Mouse (Mus musculus) erythroid progenitor cell, adult 5-6 weeks (primary cell): ENCODE measurements around the gene Gng2. TPM values are rescaled to one million over a fixed set of nuclear protein-coding genes. Genes with fewer than 3 reads are reported as not detected.
A peak's percentile ranks its signal among the peaks of the same experiment; 100 is the strongest.
"Not testable (repeated sequence)": the region's sequence is repeated elsewhere in the genome, so short reads cannot be mapped to it uniquely, and the experiment has no call there.

ENCODE experiments used
- ATAC-seq: replicated peaks from 2 replicates; pipeline ENCODE4 v1.8.0; 2016; ENCODE audit warnings: moderate number of reproducible peaks, mild to moderate bottlenecking, moderate TSS enrichment, inconsistent platforms; ENCODE audit not compliant: poor library complexity, low FRiP score, severe bottlenecking
- total RNA-seq, 2 experiments: library from RNA; stranded (forward) in 1 of 2; stranded (reverse) in 1 of 2; fragments of 150-400 nt in 1 of 2; fragments of 186-747, 209-891 nt in 1 of 2; gene quantifications; 2 replicates each; pipeline versions ENCODE4 v1.2.3 to v1.2.4; 2015 to 2017; ENCODE audit warnings: low replicate concordance in 2 of 2

The Gng2 gene
- total RNA-seq, 2 experiments from 2014 or later: 6.6 to 21.4 TPM

DNA sequence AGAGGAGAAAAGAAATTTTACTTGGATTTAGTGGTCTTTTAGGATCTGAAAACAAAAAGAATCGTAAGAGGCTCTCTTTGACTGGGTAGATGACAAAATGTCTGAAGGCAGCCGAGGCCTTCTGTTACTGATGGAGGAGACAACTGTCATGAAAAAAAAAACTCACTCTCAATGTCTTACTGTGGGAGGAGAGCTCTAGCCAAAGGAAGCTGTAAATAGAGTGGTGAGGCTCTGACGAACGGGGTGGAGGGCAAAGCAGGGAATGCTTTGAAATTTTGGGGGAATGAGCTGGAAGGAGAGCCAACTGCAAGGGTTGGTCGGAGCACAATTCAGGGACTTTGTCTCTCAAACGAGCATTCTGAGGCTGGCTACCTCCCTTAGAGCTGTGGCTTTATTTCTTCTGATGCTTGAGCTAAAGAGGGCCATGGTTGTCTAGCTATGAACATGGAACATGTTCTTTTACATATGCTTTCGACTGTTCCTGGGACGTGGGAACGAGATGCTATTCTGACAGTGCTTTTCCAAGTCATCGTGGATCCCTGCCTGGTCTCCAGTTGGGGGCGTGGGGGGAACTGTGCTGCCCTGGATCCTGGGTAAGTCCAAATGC, 103.1 kb downstream of the Gng2 start:
- no peak for ATAC-seq

DNA sequence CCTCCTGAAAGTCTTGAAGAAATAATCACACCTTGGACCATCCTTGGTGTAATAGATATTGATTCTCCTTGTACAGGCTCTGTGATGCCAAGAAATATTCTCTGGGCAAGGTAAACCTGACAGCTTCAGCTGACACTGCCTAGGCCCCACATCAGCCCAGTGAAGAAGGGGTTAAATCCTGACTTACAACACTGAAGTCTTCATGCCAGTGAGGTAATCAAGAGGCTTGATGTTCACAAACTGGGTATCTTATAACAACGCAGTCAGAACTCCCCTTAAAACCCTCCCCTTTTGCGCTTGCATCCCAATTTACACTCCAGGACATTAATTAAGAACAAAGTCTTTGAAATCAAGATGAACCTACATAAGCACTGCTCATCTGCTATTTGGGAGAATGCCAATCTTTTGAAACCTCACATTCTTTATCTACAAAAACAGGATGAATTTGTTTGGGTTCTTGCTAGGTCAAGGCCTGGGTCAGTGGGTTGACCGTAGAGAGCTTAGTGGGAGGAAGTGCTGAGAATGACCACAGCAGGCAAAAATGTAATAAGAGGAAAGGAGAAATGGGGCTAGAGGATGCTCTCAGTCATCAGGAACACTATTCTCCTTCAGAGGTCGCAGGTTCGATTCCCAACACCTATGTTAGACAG, 110.0 kb downstream of the Gng2 start:
- ATAC-seq: no peak

DNA sequence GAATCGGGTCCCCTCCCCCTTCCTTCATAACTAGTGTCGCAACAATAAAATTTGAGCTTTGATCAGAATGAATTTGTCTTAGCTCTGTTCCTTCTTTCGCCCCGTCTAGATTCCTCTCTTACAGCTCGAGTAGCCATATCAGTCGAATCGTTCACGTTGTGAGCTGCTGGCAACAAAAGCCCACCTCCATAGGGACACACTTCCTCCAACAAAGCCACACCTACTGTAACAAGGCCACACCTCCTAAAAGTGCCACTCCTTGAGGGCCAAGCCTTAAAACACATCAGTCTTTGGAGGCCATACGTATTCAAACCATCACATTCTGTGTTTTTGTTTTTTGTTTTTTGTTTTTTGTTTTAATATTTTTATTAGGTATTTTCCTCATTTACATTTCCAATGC, 112.3 kb downstream of the Gng2 start:
- ATAC-seq: not testable (repeated sequence)

DNA sequence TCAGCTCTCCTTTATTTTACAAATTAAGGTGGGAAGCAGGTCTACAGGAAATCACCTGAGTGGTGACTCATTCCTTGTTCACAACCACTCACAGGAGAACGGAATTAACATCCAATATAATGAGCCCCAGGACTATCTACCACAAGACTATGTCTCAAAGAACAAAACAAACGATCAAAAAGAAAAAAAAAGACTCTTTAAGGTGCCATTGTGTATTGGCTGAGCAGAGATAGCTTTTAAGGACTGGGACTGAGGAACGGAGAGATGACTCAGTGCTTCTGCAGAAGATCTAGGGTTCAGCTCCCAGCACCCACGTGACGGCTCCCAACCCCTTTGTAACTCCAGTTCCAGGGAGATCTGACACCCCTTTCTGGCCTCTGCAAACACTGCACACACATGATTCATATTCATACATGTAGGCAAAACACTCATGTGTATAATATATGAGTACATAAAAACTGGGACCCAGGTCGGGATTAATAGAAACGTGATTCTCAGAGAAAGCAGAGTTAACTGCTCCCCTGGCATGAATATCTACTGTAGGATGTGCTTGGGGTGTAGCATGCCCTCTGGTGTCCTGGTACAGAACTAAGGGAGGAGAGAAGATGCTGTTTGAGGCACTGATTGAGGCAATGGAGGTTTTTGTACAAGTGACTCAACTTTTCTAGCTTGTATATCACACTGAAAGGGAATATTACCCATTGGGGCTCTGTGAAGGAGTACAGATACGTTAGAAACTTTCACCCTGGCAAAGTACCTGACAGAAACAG, 115.9 kb downstream of the Gng2 start:
- ATAC-seq: no peak

DNA sequence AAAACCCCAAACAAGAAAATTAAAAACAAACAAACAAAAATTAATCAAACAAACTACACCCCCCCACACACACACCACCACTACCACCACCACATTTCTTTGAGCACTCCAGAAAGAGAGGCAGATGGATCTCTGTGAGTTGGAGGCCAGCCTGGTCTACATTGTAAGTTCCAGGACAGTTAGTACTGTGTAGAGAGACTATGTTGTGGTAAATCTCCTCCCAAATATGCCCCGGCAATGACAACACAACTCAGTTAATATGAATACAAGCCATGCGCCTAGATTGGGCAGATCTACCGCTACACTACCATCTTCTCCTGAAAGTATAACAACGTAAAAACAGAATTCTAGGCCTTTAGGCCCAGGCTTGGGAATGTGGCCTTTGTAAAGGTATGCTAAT, 117.1 kb downstream of the Gng2 start:
- no peak for ATAC-seq

DNA sequence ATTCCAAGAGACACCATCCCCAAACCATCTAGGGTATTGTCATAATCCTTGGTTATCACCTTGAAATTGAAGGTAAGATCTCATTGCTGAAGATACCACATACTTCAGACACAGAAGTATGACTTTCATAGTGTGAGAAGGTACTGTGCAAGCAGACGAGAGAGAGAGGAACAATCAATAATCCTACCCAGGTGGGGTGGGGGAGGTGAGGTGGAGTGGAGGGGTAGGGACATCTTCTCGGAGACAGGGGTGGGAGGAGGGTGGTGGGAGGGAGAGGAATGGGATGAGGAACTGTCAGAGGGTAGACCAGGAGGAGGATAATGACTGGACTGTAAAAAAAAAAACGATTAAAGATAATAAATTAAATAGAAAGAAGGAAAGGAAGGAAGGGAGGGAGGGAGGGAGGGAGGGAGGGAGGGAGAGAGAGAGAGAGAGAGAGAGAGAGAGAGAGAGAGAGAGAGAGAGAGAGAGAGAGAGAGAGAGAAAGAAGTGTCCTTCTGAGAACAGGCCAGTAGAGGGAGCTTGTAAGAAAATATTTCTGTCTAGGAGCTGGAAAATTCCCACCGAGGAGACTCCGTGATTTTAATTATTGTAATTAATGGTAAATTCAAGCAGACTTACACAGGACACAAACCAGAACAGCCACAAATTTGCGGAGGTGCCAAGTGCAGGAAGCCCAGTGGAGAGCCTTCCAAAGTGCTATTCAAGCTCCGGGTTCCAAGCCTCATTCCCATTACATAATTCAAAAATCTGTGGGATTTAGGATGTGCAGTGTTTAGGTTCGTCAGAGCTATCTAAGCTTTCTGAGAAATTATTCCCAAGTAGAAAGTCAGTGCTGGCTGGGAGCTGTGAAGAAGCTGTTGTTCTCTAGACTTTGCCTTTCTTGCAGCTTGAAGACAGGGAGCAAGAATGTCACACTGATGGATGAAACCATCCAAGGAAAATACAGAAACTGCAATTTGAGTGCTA, 118.3 kb downstream of the Gng2 start:
- no peak for ATAC-seq

DNA sequence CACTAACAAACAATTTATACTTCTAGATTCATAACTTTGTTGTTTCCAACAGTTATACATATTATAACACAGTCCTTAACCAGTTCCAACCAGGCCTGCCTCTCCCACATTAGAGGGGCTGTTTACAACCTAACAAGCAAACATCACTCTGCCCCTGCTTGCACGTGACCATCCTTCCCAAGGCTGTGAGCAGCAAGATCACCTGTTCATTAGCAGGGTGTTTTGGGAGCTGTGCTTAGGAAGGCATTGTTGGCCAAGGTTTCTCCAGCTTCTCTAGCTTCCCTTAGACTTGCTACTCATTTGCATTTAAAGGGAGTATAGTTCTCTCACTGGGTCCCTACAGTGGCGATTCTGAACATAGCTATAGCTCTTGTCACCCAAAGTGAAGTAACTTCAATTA, 119.1 kb downstream of the Gng2 start:
- no peak for ATAC-seq

DNA sequence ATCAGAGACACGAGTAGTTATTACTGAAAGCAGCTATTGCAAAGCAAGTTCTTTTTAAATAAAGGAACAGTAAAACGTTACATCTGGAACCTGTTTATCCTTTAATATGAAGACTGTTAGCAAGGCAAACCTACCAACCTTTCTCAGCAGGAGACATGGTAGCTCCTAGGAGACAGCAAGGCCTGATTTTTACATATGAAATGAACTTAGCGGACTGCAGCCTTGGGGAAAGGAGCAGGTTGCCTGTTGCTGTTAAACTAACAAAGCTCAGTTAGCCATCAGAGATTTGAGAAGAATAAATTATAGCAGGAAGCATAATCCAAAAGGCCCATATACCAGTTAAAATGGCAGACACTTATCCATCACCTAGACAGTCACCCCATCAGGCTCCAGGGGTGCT, 124.0 kb downstream of the Gng2 start:
- no peak for ATAC-seq

DNA sequence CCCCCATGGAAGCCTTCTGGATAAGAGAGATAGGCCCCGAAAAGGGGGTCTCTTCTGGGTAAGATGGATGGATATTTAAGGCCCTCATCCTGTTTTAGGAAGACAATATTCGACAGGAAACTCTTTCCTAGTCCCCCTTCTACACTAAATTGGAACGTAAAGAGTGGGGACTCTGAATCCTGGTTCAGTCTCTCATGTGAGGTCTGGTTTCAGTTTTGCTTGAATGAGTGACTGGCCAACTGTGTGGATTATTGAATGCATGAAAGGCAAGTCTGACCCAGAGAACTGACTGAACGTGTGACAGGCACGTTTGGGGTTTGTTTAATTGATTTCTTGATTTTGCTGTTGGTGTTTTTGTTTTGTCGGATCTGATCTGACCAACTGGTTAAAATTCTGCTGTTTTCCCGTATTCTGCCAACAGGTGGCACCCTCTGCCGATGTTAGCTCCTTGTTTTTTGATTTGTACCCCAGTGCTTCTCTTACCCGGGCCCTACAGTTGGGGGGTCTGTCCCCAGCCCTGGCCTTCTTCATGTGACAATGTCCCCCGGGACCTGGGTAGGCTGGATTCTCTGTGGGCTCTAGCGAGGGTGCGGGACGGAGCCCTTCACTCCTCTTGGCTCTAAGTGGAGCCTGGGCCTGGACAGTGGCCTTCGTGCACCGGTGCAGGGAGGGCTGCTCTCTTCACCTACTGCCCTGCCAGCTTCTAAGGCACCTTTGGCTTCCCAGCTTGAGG, 137.7 kb downstream of the Gng2 start:
- ATAC-seq: peak; percentile 61; the same call in 1 of the 2 replicates

DNA sequence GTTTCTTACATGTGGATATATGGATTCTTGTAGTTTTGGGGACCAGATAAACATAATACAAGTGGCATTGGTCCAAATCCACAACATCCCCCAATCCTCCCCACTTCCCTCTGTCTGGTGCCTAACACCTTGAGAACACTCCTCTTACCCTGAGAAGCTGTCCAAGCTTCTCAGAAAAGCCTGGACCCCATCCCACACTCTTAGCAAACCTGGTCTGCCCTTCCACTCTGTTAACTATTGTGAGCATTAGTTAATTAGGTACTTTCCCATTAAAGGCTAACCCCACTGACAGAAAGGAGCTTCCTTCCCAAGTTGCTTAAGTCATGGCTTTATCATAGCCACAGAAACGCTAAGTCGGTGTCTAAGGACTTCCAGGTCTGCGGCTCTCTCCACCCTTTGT, 141.1 kb downstream of the Gng2 start:
- no peak for ATAC-seq

DNA sequence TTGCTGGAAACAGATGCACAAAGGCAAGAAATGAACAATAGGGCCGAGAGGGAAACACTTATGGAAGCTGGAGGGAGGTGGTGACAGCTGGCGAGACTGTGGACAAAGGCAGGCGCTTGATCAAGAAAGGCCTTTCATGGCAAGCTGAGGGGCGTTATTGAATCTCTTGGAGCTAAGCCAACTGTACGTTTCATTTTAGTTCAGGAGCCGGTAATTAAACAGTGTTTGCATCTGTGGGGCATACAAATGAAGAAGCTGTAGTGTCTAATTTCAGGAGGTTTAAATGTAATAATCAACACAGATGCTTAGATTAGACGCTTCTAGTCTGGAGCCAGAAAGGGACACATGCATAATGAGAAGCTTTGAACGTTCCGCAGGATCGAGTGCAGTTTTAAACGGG, 151.9 kb downstream of the Gng2 start:
- no peak for ATAC-seq

DNA sequence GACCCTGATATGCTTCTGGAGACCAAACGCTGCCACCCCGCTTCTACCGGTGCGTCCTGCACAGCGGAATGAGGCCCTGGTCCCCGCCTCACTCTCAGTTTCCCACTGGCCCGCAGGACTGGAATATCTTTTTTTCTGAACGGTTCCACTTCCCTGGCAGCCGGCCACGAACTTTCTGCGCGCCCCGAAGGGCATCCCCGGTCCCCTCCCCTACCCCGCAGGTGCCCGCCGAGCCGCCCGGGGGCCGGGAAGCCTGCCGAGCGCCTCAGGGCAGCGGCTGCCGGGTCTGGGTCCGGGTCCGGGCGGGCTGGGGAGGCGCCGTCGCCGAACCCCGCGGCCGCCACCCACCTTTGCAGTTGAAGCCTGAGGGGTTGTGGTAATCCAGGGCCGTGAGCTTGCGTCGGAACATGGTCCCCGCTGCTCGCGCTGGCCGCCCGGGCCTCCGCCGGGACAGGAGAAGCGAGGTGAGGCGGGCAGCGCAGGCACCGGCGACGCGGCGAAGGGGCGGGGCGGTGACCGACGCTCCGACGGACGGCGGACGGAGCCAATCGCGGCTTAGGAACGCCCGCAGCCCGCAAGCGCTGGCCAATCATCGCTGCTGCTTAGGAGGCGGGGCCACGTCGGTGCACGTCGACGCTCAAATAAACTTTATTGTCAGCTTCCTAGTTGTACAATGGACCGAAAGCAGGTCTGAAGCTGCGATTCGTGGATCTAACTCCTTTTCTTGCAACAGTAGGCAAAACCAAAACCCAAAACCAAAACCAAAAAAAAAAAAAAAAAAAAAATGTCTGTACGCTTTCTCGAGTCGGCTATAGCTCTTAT, 153.9 kb downstream of the Gng2 start, which contains the start of gene Rtraf:
Gene Rtraf (minus strand): TSS at position 504 of the 822 bp plus-strand sequence.
- peak; percentile 100 for ATAC-seq

Other genes with a start within 250 kb of the Gng2 start
- gene Nid2, start 226.4 kb downstream of the Gng2 start, total RNA-seq (2015; ENCODE audit: low replicate concordance): 0.72 and 1.3 TPM in 2 replicates
- gene Nid2, start 226.4 kb downstream of the Gng2 start, total RNA-seq (2017; ENCODE audit: low replicate concordance): 0.13 TPM in 1 of 2 replicates, not detected in the other
- gene Rtraf, start 153.8 kb downstream of the Gng2 start, total RNA-seq (2015; ENCODE audit: low replicate concordance): 53.2 and 58.7 TPM in 2 replicates
- gene Rtraf, start 153.8 kb downstream of the Gng2 start, total RNA-seq (2017; ENCODE audit: low replicate concordance): 33.4 and 54.2 TPM in 2 replicates
- 0.42 and 1.4 TPM in 2 replicates for gene Saysd1, start 160.9 kb upstream of the Gng2 start, total RNA-seq (2015; ENCODE audit: low replicate concordance)
- gene Saysd1, start 160.9 kb upstream of the Gng2 start, total RNA-seq (2017; ENCODE audit: low replicate concordance): not detected in 2 replicates
- gene Kcnk5, start 204.2 kb upstream of the Gng2 start, total RNA-seq (2015; ENCODE audit: low replicate concordance): 2.2 and 3.4 TPM in 2 replicates
- gene Kcnk5, start 204.2 kb upstream of the Gng2 start, total RNA-seq (2017; ENCODE audit: low replicate concordance): 2.4 and 3.6 TPM in 2 replicates